Mouse (Mus musculus) splenic B cell, adult 2 months (primary cell): ENCODE data around the gene Rbm14.

Experiments
- DNase-seq: peaks from one replicate; pipeline ENCODE4 v3.0.0-alpha.2; 2011; ENCODE audit warnings: low read depth, low spot score
- H3K27me3 ChIP-seq: 2 replicates; pipeline ENCODE4 v1.6.1; 2012; ENCODE audit warnings: mild to moderate bottlenecking, low read length, moderate library complexity, mixed read lengths; ENCODE audit not compliant: control insufficient read depth, poor library complexity, insufficient read depth, severe bottlenecking
- H3K36me3 ChIP-seq: 2 replicates; pipeline ENCODE4 v1.6.1; 2012; ENCODE audit warnings: mild to moderate bottlenecking, low read length, moderate library complexity, mixed read lengths; ENCODE audit not compliant: control insufficient read depth, poor library complexity, insufficient read depth, severe bottlenecking

The Rbm14 gene

GRCm38 (mm10) chr19:4811063-4811908 lies at the start of gene Rbm14, which contains the start of gene Gm21992:
Gene Rbm14, minus strand, starts transcription at chr19:4811634.
Gene Gm21992, minus strand, starts transcription at chr19:4811612.
- H3K27me3 ChIP-seq = no peaks in the 10 kb centered on the region
- DNase-seq = peak; percentile 98
- no peaks in the 10 kb centered on the region for H3K36me3 ChIP-seq

GRCm38 (mm10) chr19:4859081-4859480 lies 47.6 kb upstream of the Rbm14 start:
- H3K36me3 ChIP-seq = no peaks in the 10 kb centered on the region
- no peak for DNase-seq
- H3K27me3 ChIP-seq = no peaks in the 10 kb centered on the region; the same call in 1 of the 2 replicates

GRCm38 (mm10) chr19:4855951-4856350 lies 44.5 kb upstream of the Rbm14 start:
- no peaks in the 10 kb centered on the region; the same call in 1 of the 2 replicates for H3K27me3 ChIP-seq

GRCm38 (mm10) chr19:4855470-4855820 lies 44.0 kb upstream of the Rbm14 start:
- no peaks in the 10 kb centered on the region; the same call in 1 of the 2 replicates for H3K27me3 ChIP-seq
- H3K36me3 ChIP-seq = no peaks in the 10 kb centered on the region
- no peak for DNase-seq

More at GRCm38 (mm10) chr19:4855951-4856350, 44.5 kb upstream of the Rbm14 start:
- H3K36me3 ChIP-seq = no peaks in the 10 kb centered on the region
- DNase-seq = no peak

GRCm38 (mm10) chr19:4854552-4855469 lies 43.4 kb upstream of the Rbm14 start, which contains the start of gene Ctsf:
Gene Ctsf, plus strand, starts transcription at chr19:4855130.
- no peaks in the 10 kb centered on the region; the same call in 1 of the 2 replicates for H3K27me3 ChIP-seq
- peak; percentile 13 for DNase-seq

GRCm38 (mm10) chr19:4850281-4850680 lies 38.8 kb upstream of the Rbm14 start:
- DNase-seq = no peak
- no peaks in the 10 kb centered on the region for H3K27me3 ChIP-seq

More at GRCm38 (mm10) chr19:4854552-4855469, 43.4 kb upstream of the Rbm14 start, which contains the start of gene Ctsf:
- H3K36me3 ChIP-seq = no peaks in the 10 kb centered on the region

GRCm38 (mm10) chr19:4849800-4850199 lies 38.4 kb upstream of the Rbm14 start:
- DNase-seq = no peak
- H3K36me3 ChIP-seq = no peaks in the 10 kb centered on the region

More at GRCm38 (mm10) chr19:4850281-4850680, 38.8 kb upstream of the Rbm14 start:
- H3K36me3 ChIP-seq = no peaks in the 10 kb centered on the region

GRCm38 (mm10) chr19:4847490-4847889 lies 36.1 kb upstream of the Rbm14 start:
- peak; percentile 51 for DNase-seq
- Histone ChIP-seq H3K36me3 (no peaks in the 10 kb centered on the region), H3K27me3 (no peaks in the 10 kb centered on the region)

More at GRCm38 (mm10) chr19:4849800-4850199, 38.4 kb upstream of the Rbm14 start:
- H3K27me3 ChIP-seq = no peaks in the 10 kb centered on the region

GRCm38 (mm10) chr19:4845846-4846245 lies 34.4 kb upstream of the Rbm14 start:
- no peak for DNase-seq
- no peaks in the 10 kb centered on the region for H3K36me3 ChIP-seq
- H3K27me3 ChIP-seq = no peaks in the 10 kb centered on the region

- H3K36me3 ChIP-seq = no peaks in the 10 kb centered on the region
- DNase-seq = no peak
Measured at GRCm38 (mm10) chr19:4842611-4843010, 31.2 kb upstream of the Rbm14 start.

GRCm38 (mm10) chr19:4840848-4841247 lies 29.4 kb upstream of the Rbm14 start:
- Histone ChIP-seq H3K36me3 (no peaks in the 10 kb centered on the region), H3K27me3 (no peaks in the 10 kb centered on the region)
- DNase-seq = no peak

More at GRCm38 (mm10) chr19:4842611-4843010, 31.2 kb upstream of the Rbm14 start:
- H3K27me3 ChIP-seq = no peaks in the 10 kb centered on the region

- Histone ChIP-seq H3K36me3 (no peaks in the 10 kb centered on the region), H3K27me3 (no peaks in the 10 kb centered on the region)
- DNase-seq = peak; percentile 95
Measured at GRCm38 (mm10) chr19:4839149-4839548, 27.7 kb upstream of the Rbm14 start, which contains the start of the genes Ccs and Ccdc87. Gene Ccs, minus strand, starts transcription at chr19:4839332. Gene Ccdc87, plus strand, starts transcription at chr19:4839366.

GRCm38 (mm10) chr19:4838526-4839140 lies 27.2 kb upstream of the Rbm14 start:
- DNase-seq = no peak
- H3K27me3 ChIP-seq = no peaks in the 10 kb centered on the region

GRCm38 (mm10) chr19:4837049-4837448 lies 25.6 kb upstream of the Rbm14 start:
- no peaks in the 10 kb centered on the region for H3K36me3 ChIP-seq
- no peaks in the 10 kb centered on the region for H3K27me3 ChIP-seq
- no peak for DNase-seq

More at GRCm38 (mm10) chr19:4838526-4839140, 27.2 kb upstream of the Rbm14 start:
- no peaks in the 10 kb centered on the region for H3K36me3 ChIP-seq
